Mouse (Mus musculus): ENCODE results near the gene Vopp1.
"Not testable (repeated sequence)": the region's sequence is repeated elsewhere in the genome, so short reads cannot be mapped to it uniquely, and the experiment has no call there.

The Vopp1 gene

GRCm38 (mm10) chr6:57824422-57825258 is at the start of gene Vopp1:
Gene Vopp1, minus strand, starts transcription at chr6:57825159.
- DNase-seq, result peak; percentile 82

DNA sequence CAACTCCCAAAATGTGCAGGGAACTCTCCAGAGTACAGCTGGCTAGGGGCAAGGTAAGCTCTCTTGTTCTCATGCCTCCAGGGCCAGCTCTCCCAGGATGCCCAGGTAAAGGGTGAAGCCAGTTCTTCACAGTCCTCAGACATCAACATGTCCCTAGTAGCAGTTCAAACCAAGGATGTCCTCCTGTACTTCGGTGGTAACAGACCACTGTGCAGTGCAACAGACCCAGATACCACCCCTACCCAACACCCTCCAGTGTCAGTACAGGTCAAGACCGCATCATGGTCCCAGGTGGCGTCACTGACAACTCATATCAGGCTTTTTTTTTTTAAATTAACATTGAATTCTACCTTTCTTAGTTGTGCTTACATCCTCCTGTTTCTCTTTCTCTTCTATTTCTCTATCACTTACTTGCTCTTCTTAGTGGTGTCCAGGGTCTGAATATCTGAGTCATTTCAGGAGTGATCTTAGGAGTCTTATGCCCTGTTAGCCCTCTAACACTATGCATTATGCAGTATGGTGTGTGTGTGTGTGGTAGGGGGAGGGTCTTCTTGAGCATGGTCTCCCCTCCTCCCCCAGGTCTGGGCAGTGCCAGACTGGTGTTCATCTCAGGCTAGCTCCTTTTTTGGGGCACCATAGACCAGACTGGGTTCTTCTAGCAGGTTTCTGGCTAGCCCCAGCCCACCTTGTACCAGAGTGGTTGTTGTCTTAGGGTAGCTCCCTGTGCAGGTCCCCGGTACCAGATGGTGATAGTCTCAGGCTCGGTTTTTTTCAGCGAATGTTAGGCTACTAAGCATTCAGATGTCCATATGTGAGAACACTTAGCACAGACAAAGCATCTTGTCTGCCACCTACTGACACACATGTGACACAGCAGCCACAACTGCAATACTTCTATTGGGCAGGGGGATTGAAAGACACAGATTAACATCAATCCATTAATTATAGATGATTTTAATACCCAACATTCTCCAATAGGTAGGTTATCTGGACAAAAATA is 34.4 kb upstream of the Vopp1 start:
- peak; percentile 32 for DNase-seq

DNA sequence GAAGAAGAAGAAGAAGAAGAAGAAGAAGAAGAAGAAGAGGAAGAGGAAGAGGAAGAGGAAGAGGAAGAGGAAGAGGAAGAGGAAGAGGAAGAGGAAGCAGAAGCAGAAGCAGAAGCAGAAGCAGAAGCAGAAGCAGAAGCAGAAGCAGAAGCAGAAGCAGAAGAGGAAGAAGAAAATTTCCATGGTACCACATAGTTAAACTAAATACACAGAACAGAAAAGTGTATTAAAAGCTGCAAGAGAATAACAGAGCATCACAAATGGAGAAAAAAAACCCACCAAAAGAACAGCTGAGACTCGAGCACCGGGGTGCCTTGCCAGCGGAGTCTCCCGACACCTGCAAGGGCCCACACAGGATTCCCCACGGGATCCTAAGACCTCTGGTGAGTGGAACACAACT is 26.2 kb upstream of the Vopp1 start:
- DNase-seq, result not testable (repeated sequence)

- no peak for DNase-seq
Measured at GRCm38 (mm10) chr6:57850286-57850685, 25.3 kb upstream of the Vopp1 start, which contains the start of gene Vmn1r21. Gene Vmn1r21, minus strand, starts transcription at chr6:57850343.

DNA sequence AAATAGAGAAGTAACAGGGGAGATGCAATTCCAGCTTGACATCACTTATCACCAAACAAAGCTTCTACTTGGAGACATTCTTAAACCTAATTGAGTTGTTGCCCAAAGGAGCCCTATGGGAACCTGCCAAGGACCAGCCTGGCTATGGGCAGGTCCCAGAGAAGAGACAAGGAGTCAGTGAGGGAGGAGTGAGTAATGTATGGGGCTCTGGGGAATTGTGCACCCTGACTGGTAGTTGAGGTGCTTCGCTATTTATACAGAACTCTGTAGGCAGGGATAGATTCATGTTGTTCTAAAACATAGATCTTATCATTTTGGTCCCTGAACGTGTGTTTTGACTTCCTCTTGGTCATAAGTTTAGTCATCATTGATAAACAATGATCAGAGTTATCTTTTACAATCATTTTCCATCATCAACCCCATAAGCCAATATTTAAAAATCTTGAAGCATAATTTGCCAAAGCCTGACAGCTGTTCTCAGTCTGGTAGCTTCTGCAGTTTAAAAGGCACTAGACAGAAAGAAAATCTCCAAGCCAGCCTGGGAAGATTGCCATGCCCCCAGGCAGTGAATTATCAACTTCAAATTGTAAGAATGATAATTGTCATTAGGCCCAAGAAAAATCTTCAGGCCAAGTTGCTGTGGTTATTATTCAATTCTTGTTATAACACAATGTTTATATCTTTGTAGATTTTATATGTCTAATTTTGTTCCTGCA is 14.9 kb upstream of the Vopp1 start:
- DNase-seq, result no peak

- DNase-seq, result no peak
Measured at GRCm38 (mm10) chr6:57825259-57825715, 328 bp upstream of the Vopp1 start.

DNA sequence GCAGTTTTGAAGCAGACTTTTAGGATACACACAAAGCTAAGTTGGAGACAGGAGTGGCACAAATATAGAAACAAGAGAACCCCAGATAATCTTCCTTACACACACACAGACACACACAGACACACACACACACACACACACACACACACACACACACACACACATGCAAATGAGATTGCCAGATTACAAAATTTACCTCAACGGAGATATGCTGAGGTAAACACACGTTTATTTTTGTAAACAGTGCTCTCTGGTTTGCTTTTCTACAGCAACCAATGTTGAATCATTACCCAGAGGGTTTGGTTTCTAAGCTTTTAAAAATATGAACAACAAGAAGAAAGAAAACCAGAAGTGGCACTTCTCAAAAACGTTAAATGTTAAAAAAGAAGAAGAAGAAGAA is 1.5 kb downstream of the Vopp1 start:
- no peak for DNase-seq

DNA sequence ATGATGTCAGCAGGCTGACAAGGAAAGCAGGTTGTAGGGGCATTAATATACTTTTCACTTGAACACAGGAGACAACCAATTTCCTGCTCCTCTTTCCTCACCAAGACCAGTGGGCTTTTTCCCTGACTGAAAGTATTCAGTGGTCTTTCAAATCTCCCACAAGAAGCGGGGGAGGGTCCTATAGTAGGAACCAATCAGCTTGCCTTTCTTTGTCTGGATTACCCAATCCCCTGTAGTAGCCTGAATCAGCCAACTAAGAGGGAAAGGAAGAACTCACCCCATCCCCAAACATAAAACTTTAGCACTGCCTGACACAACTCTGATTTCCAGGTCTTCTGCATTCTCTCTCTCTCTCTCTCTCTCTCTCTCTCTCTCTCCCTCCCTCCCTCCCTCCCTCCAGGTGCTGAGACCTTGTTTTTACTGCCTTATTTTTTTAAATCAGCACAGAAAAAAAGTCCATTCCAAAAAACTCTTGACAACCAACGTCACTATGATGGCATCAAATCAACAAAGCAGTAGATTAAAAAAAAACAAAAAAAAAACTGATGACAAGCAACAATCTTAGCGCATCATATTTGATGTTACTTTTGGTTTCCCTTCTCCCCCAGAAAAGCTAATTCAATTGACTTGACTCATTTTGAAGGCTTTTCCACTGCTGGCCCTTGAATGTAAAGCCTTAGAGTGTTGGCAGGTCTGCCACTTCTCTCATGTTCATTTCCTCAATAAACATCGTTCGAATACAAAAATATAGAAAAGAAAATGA is 2.1 kb downstream of the Vopp1 start:
- no peak for DNase-seq

- no peak for DNase-seq
Measured at GRCm38 (mm10) chr6:57814436-57814940, 10.5 kb downstream of the Vopp1 start.

DNA sequence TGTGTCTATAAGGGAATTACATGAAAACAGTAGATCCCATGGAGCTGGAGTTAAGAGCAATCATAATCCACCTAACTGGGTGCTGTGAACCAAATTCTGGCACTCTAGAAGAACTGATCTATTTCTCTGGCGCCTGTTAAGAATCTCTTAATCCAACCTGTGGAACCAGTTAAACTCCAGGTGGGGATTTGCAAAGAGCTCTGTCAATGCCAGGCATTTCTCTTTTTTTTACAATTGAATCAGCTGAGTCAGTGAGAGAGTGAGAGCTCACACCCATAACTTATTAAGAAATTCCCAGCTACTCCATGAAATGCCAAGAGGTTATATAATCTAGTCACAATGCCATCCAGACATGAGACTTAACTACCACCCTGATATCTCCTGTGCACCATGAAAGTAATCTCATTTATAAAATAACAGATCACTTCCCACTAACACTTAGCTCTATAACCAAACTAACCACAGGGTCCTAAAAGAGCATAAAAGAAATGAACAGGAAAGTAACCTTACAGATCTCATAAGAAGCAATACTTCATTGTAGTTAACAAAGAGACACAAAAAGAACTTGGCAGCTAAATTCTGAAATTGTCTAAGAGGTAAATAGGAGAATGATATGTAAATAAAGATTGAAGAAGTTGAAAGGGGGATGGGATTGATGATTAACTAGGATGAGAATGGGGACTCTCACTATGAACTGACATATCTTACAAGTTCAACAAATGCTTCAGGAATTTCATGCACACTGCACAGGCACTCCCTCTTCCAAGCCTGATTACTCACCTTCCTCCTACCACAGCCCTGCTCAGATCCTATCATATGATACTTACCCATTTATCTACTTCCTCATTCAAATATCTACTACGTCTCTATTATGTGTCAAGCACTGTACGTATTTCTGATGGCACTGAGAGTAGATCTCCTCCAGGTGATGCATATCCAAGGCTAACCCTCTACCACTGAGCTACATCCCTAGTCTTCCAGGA is 12.9 kb downstream of the Vopp1 start:
- peak; percentile 3 for DNase-seq

DNA sequence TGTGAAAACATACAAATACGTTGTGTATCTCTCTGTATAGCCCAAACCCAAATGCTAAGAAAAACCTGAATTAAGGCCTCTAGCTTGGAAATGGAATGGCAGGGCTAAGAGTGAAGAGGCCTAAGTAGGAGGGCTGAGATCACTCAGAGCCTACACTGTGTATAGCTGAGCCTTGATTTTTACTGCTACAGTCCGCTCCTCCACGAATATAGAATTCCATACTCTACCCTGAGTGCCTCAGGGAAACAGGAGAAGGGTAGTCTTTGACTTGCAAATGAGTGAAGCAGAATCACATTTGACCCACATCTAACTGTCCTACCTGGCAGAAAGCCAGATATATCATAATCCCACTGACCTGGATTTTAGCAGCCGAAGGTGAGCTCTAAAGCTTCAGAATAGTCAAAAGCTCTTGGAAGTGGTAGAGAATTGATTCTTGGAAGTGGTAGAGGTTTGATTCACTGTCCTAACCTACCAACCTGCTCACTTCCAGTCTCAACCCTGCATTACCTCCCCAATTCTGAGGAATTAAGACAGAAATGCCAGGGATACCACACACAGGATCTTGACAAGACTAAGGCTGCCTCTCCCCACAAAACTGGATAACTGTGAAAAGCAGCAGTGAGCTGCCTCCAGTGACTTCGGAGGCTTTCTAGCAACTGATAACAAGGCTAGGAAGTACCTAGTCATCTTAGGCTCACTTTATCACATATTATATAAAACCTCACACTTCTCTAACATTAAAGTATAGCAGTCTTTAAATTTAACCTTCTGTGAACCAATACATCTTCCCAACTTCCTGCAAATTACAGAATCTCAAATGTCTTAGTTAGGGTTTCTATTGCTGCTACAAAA is 19.5 kb downstream of the Vopp1 start:
- no peak for DNase-seq

GRCm38 (mm10) chr6:57803130-57803529 is 21.8 kb downstream of the Vopp1 start:
- DNase-seq, result no peak

GRCm38 (mm10) chr6:57798986-57799385 is 26.0 kb downstream of the Vopp1 start:
- DNase-seq, result no peak

DNA sequence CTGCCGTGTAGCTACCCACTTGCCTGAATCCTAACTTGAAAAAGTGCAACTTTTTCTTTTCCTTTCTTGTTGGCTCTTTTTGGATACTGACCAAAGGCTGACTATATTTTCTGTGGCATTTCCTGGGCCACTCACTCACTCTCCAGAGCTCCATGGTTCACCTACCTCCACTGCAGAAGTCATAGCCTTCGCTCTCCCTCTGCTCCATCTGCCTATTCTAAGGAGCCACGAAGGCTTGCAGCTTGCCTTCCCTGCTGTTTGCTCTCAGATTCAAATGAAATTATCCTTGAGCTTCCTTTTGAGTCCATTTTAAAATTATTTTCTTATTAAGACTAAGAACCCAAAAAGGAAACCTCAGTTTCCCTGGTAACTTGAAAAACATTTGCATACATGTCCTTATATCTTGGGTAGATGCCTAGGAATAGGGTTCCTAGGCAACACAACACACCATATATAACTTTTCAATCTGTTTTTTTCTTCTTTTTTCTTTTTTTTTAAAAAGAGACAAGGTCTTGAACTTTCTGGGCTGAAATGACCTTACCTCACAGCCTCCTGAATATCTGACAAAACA is 28.0 kb downstream of the Vopp1 start:
- DNase-seq, result no peak

- peak; percentile 6 for DNase-seq
Measured at GRCm38 (mm10) chr6:57795835-57796234, 29.1 kb downstream of the Vopp1 start.

DNA sequence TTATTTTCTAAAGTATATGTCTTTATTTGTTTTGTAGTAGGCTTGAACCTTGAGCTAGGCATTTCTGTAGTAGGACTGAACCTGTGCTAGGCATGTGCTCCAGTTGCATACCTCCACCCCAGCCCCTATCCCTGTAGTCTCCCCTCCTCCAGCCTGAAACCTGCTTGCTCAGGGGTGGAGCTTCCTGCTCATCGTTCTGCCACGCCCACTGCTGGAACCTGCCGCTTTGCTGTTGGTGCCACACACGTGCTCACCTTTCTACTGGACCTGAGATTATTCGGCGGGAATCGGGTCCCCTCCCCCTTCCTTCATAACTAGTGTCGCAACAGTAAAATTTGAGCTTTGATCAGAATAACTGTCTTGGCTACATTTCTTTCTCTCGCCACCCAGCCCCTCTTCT is 32.1 kb downstream of the Vopp1 start:
- DNase-seq, result not testable (repeated sequence)

- no peak for DNase-seq
Measured at GRCm38 (mm10) chr6:57790542-57790941, 34.4 kb downstream of the Vopp1 start.

- no peak for DNase-seq
Measured at GRCm38 (mm10) chr6:57787376-57787775, 37.6 kb downstream of the Vopp1 start.

GRCm38 (mm10) chr6:57784251-57784650 is 40.7 kb downstream of the Vopp1 start:
- no peak for DNase-seq

Measured in kidney, postnatal 14 days (tissue).